Mouse (Mus musculus): ENCODE measurements around the gene Fdx1.

The Fdx1 gene

DNA sequence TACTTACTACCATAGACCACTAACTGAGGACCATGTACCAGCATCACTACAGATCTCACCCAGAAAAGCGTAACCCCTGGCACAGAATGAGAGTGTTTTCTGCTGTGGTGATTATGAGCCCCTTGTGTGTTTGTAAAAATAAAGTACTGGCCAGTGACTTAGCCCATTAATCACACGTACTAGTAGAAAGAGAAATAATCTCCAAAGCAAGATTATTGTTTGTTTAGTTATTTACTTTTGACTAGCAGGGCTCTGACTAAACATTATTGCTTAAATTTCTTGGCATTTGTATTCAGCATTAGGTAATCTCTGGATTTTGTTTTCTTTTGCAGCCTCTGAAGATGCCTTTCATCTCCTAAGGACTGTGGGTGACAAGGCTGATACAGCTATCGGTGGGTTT, 55.1 kb downstream of the Fdx1 start:
- DNase-seq (ENCODE audit: low read depth, low spot score): no peak

DNA sequence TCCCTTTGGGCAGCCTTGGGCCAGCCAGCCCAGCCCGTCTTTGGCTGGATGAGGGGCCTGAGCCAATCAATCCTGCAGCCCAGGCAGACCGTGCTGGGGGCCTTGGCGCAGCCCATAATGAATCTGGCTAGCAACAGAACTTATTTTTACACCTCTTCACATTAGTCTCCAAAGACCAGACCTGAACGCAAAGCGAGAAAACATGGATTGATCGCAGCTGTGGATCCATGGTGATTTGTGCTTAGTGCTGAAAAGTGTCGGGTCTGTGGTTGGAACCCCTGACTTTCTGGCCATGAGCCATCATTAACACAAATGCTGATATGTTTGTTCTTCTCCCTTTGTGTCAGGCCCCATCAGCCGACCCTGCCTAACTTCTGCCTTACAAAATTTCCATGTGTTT, 56.4 kb downstream of the Fdx1 start:
- no peak for DNase-seq (ENCODE audit: low read depth, low spot score)

Data from CD4-positive, CD25-positive, alpha-beta regulatory T cell, adult 2 months (primary cell).